Mouse (Mus musculus): ENCODE results near the gene Prrt4. TPM values are rescaled to one million over a fixed set of nuclear protein-coding genes. Genes with fewer than 3 reads are reported as not detected.

Gene Prrt4
- polyA plus RNA-seq, 1 experiment from 2014 or later = 2.4 TPM

DNA sequence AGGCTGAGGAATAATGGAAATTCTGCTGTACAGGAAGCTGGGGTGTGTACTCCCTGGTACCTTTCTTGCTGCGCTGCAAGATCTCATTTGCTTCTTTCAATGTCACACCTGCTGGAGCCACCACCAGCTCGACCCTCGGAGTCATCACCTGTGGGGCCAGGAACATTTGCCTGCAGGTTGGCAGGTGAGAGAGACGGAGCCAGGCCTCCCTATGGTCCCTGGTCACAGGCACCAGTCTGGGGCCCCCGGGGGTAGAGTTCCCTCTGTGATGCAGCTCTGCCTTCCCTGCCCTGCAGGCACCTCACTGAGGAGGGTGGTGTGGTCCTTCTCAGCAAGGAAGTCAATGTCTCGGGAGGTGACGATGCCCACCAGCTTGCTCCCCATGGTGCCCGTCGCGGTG, 26.6 kb upstream of the Prrt4 start:
- Histone ChIP-seq H3K36me3 (peaks cover 29% of the 10 kb centered on the region), H3K9ac (no peak overlapping the region), H3K9me3 (replicated peaks) (no peaks in the 10 kb centered on the region), H3K4me1 (peaks cover 8% of the 10 kb centered on the region), H3K27ac (no peak overlapping the region), H3K4me2 (replicated peaks) (no peak overlapping the region), H3K4me3 (no peak overlapping the region), H3K27me3 (no peaks in the 10 kb centered on the region)
- no peak for ATAC-seq (ENCODE audit: low FRiP score)
- WGBS = 94% methylated on average over 10 of the region's 10 CpGs

DNA sequence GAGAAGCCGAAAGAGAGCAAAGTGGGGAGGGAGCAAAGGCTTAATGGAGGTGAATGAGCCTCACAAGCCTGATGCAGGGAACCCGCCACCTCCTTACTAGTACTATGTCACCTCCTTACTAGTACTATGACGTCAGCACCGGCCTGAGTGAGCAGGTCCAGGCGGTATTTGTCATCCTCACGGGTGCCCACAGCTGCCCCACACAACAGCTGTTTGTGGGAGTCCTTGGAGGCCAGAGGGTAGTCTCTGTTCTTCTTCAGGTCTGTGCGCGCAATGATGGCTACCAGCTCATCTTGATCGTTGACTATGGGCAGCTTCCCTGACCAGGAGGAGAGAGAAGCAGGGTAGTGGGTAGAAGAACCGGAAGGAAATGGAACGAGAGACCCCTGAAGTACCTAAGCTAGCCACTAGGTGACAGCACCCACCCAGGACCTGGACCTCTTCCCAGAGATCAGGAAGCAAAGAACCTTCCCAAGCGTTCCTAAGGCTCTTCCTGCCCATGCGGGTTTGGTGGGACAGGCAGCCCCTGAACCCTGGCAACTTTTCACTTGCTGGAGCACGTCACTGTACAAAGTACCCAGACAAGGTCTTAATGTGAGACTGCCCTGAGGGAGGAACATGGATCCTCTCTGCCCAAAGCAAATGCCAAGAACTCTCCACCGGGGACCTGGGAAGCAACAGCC, 25.7 kb upstream of the Prrt4 start:
- Histone ChIP-seq H3K27ac (no peak overlapping the region), H3K4me2 (replicated peaks) (no peak overlapping the region), H3K9me3 (replicated peaks) (no peaks in the 10 kb centered on the region), H3K4me1 (0 out of 2 replicates have a peak, but pooled peaks cover under 1% of the 10 kb centered on the region), H3K27me3 (no peaks in the 10 kb centered on the region), H3K9ac (no peak overlapping the region), H3K36me3 (peaks cover 36% of the 10 kb centered on the region), H3K4me3 (no peak overlapping the region)
- WGBS = 56% methylated on average over 15 of the region's 15 CpGs
- 0 out of 2 replicates have a peak, but pooled peaks have one; percentile 16 for ATAC-seq (ENCODE audit: low FRiP score)

DNA sequence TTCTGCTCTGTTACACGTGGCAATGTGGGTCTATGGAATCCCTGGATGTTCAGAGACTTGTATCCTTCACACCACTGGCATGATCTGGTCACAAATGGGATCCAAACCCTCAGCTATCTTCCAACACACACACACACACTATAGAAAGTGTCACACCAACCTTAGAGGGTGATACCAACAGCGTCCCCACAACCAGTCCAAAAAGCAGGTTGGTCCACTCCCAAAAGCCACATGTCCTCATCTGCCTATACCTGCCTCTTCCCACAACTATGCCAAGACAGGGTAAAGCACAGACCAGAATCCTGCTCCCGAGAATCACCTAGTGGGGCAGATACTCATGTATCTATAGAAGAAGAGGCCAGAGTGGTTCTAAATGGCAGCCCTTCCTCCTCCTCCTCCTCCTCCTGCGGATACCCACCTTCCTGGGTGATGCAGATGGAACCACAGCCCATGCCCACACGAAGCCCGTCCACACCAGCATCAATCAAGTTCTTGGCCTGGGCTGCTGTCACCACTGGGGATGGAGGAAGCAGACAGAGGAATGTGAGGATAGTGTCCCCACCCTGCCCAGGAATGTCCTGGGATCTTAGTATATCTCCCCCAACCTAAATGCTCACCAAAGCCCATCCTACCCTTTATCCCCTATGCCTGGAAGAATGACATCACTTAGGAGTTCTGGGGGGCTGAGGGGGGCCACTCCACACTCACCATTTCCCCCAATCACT, 24.6 kb upstream of the Prrt4 start:
- peaks cover 36% of the 10 kb centered on the region for H3K36me3 ChIP-seq
- 87% methylated on average over 6 of the region's 6 CpGs for WGBS
- ATAC-seq (ENCODE audit: low FRiP score) = no peak
- H3K4me1 ChIP-seq = peaks cover 5% of the 10 kb centered on the region; the same call in 1 of the 2 replicates
- no peak overlapping the region for H3K4me3 ChIP-seq
- H3K27ac ChIP-seq = no peak overlapping the region
- H3K27me3 ChIP-seq = peaks cover 9% of the 10 kb centered on the region
- H3K9me3 ChIP-seq (replicated peaks) = no peaks in the 10 kb centered on the region
- no peak overlapping the region for H3K4me2 ChIP-seq (replicated peaks)
- no peak overlapping the region for H3K9ac ChIP-seq

DNA sequence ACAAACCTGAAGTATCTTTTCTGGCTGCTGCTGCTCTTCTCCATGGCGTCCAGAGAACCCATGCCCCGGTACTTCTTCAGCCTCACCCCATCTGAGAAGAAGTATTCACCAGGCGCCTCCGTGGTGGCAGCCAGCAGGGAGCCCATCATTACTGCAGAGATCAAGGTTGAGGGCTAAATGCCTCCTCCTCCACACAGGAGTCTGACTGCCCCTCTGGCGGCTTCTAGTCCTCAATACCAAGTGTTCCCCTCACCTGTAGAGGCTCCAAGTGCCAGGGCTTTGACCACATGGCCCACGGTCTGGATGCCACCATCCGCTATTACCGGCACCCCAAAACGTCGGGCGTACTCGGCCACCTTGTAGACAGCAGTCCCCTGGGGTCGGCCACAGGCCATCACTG, 23.7 kb upstream of the Prrt4 start:
- Histone ChIP-seq H3K9ac (no peak overlapping the region), H3K9me3 (replicated peaks) (no peaks in the 10 kb centered on the region), H3K4me3 (no peak overlapping the region), H3K27me3 (peaks cover 10% of the 10 kb centered on the region), H3K4me2 (replicated peaks) (no peak overlapping the region), H3K36me3 (peaks cover 36% of the 10 kb centered on the region), H3K4me1 (peaks cover 11% of the 10 kb centered on the region), H3K27ac (no peak overlapping the region)
- WGBS = 89% methylated on average over 13 of the region's 13 CpGs
- no peak for ATAC-seq (ENCODE audit: low FRiP score)

DNA sequence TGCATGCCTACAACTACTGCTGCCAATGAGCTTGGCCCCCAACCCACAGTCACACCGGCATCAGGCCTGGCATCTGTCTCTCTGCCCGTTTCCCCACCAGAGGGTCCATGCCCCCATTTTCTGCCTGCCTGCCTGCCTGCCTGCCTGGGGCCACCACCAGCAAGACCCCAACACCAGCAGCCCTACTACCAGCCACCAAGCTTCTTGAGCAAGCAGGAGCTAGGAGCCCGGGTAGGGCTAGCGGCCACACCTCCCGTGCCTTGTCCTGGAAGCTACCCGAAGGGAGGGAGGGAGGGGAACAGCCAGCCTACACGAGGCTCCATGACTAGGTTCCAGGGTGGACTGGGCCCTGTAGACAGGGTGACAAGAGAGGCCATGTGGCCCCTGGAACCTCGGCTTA, 22.6 kb upstream of the Prrt4 start:
- Histone ChIP-seq H3K4me1 (peaks cover 13% of the 10 kb centered on the region), H3K27me3 (peaks cover 16% of the 10 kb centered on the region), H3K27ac (no peak overlapping the region), H3K4me2 (replicated peaks) (no peak overlapping the region), H3K9me3 (replicated peaks) (no peaks in the 10 kb centered on the region), H3K36me3 (peaks cover 36% of the 10 kb centered on the region), H3K4me3 (no peak overlapping the region), H3K9ac (no peak overlapping the region)
- whole genome bisulfite sequencing = 83% methylated on average over 8 of the region's 8 CpGs
- ATAC-seq (ENCODE audit: low FRiP score) = no peak

DNA sequence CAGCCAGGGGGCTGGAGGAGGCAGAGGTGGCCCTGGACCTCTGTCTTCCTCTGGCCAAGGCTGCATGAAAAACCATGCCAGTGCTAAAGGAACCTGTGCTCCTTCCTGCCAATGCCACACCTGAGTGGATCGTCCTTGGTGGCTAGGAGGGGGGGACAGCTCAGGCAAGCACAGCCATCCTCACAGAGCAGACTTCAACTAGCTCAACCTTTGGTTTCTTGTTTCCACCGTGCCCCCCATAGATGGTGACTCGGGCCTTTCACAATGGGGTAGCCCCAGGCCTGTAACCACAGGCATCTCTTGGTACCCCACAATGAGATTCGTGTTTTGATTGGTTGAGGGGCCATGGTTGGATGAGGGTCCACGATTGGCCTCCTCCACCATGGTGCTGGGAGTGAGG, 22.0 kb upstream of the Prrt4 start:
- ATAC-seq (ENCODE audit: low FRiP score) = no peak
- Histone ChIP-seq H3K36me3 (peaks cover 30% of the 10 kb centered on the region), H3K4me3 (no peak overlapping the region), H3K27me3 (peaks cover 22% of the 10 kb centered on the region), H3K4me1 (peaks cover 13% of the 10 kb centered on the region), H3K4me2 (replicated peaks) (no peak overlapping the region), H3K9ac (no peak overlapping the region), H3K9me3 (replicated peaks) (no peaks in the 10 kb centered on the region), H3K27ac (no peak overlapping the region)
- 93% methylated on average over 5 of the region's 5 CpGs for WGBS

DNA sequence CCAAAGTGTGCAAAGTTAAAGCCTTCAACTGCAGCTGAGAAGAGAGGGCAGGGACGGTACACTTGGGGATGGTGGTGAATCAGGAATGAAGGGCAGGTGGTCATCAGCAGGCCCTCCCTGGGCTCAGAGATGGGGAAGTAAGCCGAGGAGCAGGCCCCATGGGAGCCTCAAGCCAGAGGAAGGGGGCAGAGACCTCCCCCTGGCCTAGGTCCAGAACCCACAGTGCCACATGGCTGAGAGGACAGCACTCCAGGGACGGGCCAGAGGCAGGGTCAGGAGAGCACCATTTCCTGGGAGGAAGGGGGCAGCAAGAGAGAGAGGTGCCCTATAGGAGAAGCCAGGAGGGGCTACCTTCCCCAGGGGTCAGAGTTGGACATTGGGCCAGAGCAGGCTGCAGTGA, 21.1 kb upstream of the Prrt4 start:
- no peak for ATAC-seq (ENCODE audit: low FRiP score)
- no peaks in the 10 kb centered on the region for H3K9me3 ChIP-seq (replicated peaks)
- H3K9ac ChIP-seq = no peak overlapping the region
- H3K4me1 ChIP-seq = peaks cover 17% of the 10 kb centered on the region
- 60% methylated on average over 3 of the region's 3 CpGs for WGBS
- no peak overlapping the region for H3K4me2 ChIP-seq (replicated peaks)
- no peak overlapping the region for H3K4me3 ChIP-seq
- H3K27ac ChIP-seq = no peak overlapping the region
- peaks cover 23% of the 10 kb centered on the region for H3K27me3 ChIP-seq
- H3K36me3 ChIP-seq = peaks cover 24% of the 10 kb centered on the region

DNA sequence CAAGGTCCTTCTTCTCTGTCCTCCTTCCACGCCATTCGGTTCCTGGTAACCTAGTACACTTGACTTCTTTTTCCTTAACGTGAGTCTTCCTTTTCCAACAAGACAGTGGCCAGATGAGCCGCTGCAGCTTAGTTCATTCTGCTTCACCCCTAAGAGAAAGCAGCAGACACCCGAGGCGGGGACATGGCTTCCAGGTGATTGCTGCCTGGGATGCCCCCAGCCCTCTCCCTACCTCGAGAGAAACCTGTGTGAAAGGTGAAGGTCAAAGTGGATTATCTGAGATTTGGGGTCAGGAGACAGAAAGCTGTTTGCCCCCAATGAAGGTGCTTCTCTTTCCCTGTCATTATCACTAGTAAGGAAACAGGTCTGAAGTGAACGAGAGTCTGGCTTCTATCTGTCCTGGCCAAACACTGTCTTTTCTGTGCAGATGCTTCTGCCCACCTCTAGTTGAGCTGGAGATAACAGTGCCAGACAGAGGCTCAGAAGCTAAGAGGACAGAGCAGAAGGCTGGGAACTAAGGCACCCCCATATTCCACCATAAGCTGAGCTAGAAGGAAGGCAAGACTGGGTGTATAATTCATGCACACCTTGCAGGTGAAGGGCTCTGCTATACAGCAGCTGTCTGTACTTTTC, 20.0 kb upstream of the Prrt4 start:
- Histone ChIP-seq H3K4me1 (peaks cover 17% of the 10 kb centered on the region), H3K4me2 (replicated peaks) (peak overlapping the region; percentile 54), H3K36me3 (peaks cover 24% of the 10 kb centered on the region), H3K27me3 (peaks cover 23% of the 10 kb centered on the region), H3K9me3 (replicated peaks) (no peaks in the 10 kb centered on the region), H3K9ac (0 out of 2 replicates have a peak overlapping the region, but pooled peaks have one; percentile 42), H3K4me3 (peak overlapping the region; percentile 28; the same call in 1 of the 2 replicates), H3K27ac (no peak overlapping the region)
- ATAC-seq (ENCODE audit: low FRiP score) = no peak
- 39% methylated on average over 8 of the region's 8 CpGs for WGBS

DNA sequence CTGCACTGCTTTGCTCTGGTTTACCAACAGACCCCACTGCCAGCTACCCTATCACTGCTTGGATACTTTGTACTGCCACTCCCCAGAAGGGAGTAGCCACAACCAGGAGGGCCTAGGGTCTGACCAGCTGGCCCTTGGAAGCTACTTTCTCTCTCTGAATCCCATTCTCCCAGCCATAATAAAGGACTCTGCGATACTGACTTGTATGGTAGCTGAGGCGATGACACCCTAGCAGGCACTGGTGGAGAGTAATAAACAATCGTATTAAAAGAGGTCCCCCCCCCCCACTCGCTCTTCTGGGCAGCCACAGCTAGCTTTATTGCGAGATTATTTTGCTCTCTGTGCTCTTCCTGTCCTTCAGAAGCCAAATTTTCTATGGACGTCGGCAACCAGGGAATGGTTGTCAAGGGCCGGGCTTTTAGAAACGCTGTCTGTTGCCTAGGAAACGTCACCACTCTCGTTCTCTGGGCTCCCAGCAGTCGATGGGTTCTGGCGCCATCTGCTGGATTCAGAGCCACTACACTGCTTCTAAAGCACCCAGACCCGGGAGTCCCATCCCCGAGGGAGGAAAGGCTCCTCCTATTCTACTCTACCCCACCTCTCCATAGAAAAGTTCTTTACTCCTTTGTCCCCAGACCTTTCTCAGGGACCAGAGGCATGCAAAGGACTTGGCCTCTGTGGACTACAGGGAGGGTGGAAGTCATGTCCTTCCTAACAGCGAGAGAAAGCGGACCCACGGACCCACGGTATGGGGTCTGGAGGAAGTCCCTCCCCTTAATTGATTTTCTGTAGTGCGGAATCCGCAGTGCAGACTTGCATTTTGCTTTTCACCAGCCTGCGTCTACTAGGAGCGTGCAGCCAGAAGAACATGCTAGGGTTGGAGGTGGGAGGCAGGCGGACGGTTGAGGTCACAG, 19.2 kb upstream of the Prrt4 start:
- peak; percentile 83 for ATAC-seq (ENCODE audit: low FRiP score)
- H3K27ac ChIP-seq = peak overlapping the region; percentile 44; the same call in 1 of the 2 replicates
- H3K36me3 ChIP-seq = peaks cover 21% of the 10 kb centered on the region
- peak overlapping the region; percentile 28 for H3K4me3 ChIP-seq
- peaks cover 21% of the 10 kb centered on the region for H3K4me1 ChIP-seq
- H3K9ac ChIP-seq = peak overlapping the region; percentile 42; the same call in 1 of the 2 replicates
- no peaks in the 10 kb centered on the region for H3K9me3 ChIP-seq (replicated peaks)
- peak overlapping the region; percentile 54 for H3K4me2 ChIP-seq (replicated peaks)
- peaks cover 23% of the 10 kb centered on the region for H3K27me3 ChIP-seq
- WGBS = 10% methylated on average over 25 of the region's 25 CpGs

DNA sequence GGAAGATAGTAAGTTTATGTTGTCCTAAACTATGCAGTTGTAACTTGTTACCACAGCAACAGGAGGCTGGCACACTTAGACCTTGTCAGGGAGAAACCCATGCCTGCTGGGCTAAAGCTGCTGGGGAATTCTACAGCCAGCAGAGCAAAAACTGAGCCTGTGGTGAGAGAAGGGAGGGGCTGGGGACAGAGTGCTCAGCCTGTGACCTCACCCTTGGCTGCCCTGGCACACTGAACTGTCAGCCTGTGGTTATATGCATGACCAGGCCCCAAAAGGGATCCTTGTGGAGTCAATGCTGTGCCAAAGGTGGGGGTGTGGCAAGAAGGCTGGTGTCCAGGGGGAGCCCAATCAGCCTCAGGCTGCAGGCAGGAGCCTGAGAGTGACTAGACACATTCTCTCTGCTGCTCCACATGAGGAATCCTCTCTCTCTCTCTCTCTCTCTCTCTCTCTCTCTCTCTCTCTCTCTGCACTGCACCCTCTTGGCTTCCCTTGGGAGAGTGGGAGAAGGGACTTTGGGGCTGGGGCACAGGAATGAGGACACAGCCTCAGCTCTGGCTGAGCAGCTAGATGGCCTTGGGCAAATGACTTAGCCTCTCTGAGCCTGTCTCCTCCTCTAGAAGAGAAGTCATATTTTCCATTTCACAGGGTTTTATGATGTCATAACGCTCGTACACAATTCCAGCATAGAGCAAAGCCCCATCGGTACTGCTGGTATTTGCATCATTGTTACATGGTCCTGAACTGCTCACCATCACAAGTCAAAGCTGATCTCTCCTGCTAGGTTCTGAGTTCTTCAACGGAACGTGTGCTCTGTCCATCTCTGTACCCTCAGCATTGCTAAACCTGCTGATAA, 16.7 kb upstream of the Prrt4 start:
- Histone ChIP-seq H3K36me3 (peaks cover 8% of the 10 kb centered on the region; the same call in 1 of the 2 replicates), H3K9ac (no peak overlapping the region), H3K27me3 (peaks cover 23% of the 10 kb centered on the region), H3K4me1 (peaks cover 21% of the 10 kb centered on the region), H3K9me3 (replicated peaks) (no peaks in the 10 kb centered on the region), H3K4me2 (replicated peaks) (no peak overlapping the region), H3K27ac (no peak overlapping the region), H3K4me3 (no peak overlapping the region)
- WGBS = 83% methylated on average over 5 of the region's 5 CpGs
- no peak for ATAC-seq (ENCODE audit: low FRiP score)

DNA sequence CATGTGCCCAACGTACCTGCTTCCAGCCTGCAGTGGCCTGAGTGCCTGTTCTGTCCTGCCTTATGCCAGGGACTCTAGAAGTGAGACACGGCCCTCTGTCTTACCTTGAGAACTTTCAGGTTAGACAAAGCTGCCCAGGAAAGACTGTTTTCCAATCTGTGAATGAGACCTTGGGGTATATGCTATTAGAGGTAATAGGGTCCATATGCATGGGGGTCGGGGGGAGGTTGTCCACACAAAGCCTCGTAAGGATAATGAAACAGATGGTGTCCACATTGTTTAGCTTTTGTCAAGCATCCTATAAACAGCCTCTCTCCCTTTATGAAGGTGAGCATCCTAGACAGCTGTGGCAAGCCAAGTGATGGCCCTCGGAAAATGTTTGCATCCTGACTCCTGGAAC, 15.8 kb upstream of the Prrt4 start:
- peaks cover 23% of the 10 kb centered on the region for H3K27me3 ChIP-seq
- H3K27ac ChIP-seq = no peak overlapping the region
- H3K4me2 ChIP-seq (replicated peaks) = no peak overlapping the region
- H3K4me1 ChIP-seq = peaks cover 21% of the 10 kb centered on the region
- no peaks in the 10 kb centered on the region for H3K9me3 ChIP-seq (replicated peaks)
- 74% methylated on average over 5 of the region's 5 CpGs for WGBS
- H3K36me3 ChIP-seq = no peaks in the 10 kb centered on the region
- no peak for ATAC-seq (ENCODE audit: low FRiP score)
- no peak overlapping the region for H3K4me3 ChIP-seq
- no peak overlapping the region for H3K9ac ChIP-seq

Measured in hindbrain, embryonic 12.5 days (tissue).